Mouse (Mus musculus) mesoderm, embryonic 11.5 days (tissue): ENCODE results near the gene Hist2h4.

Experiments used
- DNase-seq: peaks from one replicate; pipeline ENCODE4 v3.0.0-alpha.2; 2012; ENCODE audit warnings: low read depth, low spot score

Gene Hist2h4

GRCm38 (mm10) chr3:96226695-96227648 lies 36.1 kb downstream of the Hist2h4 start:
- no peak for DNase-seq

GRCm38 (mm10) chr3:96225421-96225820 lies 37.7 kb downstream of the Hist2h4 start:
- DNase-seq, result no peak

GRCm38 (mm10) chr3:96222774-96223173 lies 40.3 kb downstream of the Hist2h4 start:
- no peak for DNase-seq

- no peak for DNase-seq
Observed at GRCm38 (mm10) chr3:96221640-96222038, 41.5 kb downstream of the Hist2h4 start.

- peak; percentile 89 for DNase-seq
Observed at GRCm38 (mm10) chr3:96220765-96221639, 42.1 kb downstream of the Hist2h4 start, which contains the start of the genes Hist2h2ac and Hist2h2be. TSS of gene Hist2h2ac (minus strand) at chr3:96220880. TSS of gene Hist2h2be (plus strand) at chr3:96221119.

GRCm38 (mm10) chr3:96220131-96220764 lies 42.9 kb downstream of the Hist2h4 start:
- peak; percentile 62 for DNase-seq

GRCm38 (mm10) chr3:96219661-96220130 lies 43.4 kb downstream of the Hist2h4 start, which contains the start of the genes Bola1 and Hist2h2ab:
TSS of gene Bola1 (minus strand) at chr3:96219709.
TSS of gene Hist2h2ab (plus strand) at chr3:96219865.
- peak; percentile 88 for DNase-seq

- DNase-seq, result no peak
Observed at GRCm38 (mm10) chr3:96219191-96219641, 43.9 kb downstream of the Hist2h4 start.
